Mouse (Mus musculus): ENCODE data around the gene Nipa1.

Nipa1 gene

GRCm38 (mm10) chr7:56010318-56011017 lies 9.3 kb downstream of the Nipa1 start:
- DNase-seq (ENCODE audit: low spot score in 2 of 2): no peak

GRCm38 (mm10) chr7:55998997-55999396 lies 20.8 kb downstream of the Nipa1 start:
- no peak for DNase-seq (ENCODE audit: low spot score in 2 of 2)

- DNase-seq (ENCODE audit: low spot score in 2 of 2): no peak
These were observed 24.7 kb downstream of the Nipa1 start for GRCm38 (mm10) chr7:55995013-55995412.

GRCm38 (mm10) chr7:55991858-55992257 lies 27.9 kb downstream of the Nipa1 start:
- no peak for DNase-seq (ENCODE audit: low spot score in 2 of 2)

- no peak for DNase-seq (ENCODE audit: low spot score in 2 of 2)
These were observed 28.6 kb downstream of the Nipa1 start for GRCm38 (mm10) chr7:55991129-55991528.

GRCm38 (mm10) chr7:55986526-55987214 lies 33.1 kb downstream of the Nipa1 start:
- DNase-seq (ENCODE audit: low spot score in 2 of 2): peak; percentile 39 to 85

- DNase-seq (ENCODE audit: low spot score in 2 of 2): no peak
These were observed 35.0 kb downstream of the Nipa1 start for GRCm38 (mm10) chr7:55984754-55985153.

GRCm38 (mm10) chr7:55983107-55983506 lies 36.6 kb downstream of the Nipa1 start:
- no peak for DNase-seq (ENCODE audit: low spot score in 2 of 2)

- DNase-seq (ENCODE audit: low spot score in 2 of 2): no peak
These were observed 37.6 kb downstream of the Nipa1 start for GRCm38 (mm10) chr7:55982010-55982700.

GRCm38 (mm10) chr7:55981511-55981910 lies 38.2 kb downstream of the Nipa1 start:
- DNase-seq (ENCODE audit: low spot score in 2 of 2): no peak

- DNase-seq (ENCODE audit: low spot score in 2 of 2): no peak
These were observed 45.3 kb downstream of the Nipa1 start for GRCm38 (mm10) chr7:55974429-55974828.

- no peak for DNase-seq (ENCODE audit: low spot score in 2 of 2)
These were observed 50.3 kb downstream of the Nipa1 start for GRCm38 (mm10) chr7:55969415-55969814.

GRCm38 (mm10) chr7:55968258-55968901 lies 51.4 kb downstream of the Nipa1 start:
- no peak for DNase-seq (ENCODE audit: low spot score in 2 of 2)

GRCm38 (mm10) chr7:55966866-55967460 lies 52.8 kb downstream of the Nipa1 start:
- no peak for DNase-seq (ENCODE audit: low spot score in 2 of 2)

- DNase-seq (ENCODE audit: low spot score in 2 of 2): peak; percentile 88 to 95
These were observed 57.5 kb downstream of the Nipa1 start, which contains the start of gene Nipa2 for GRCm38 (mm10) chr7:55962004-55962908. Nipa2 (minus strand) TSS chr7:55962476.

- no peak for DNase-seq (ENCODE audit: low spot score in 2 of 2)
These were observed 59.2 kb downstream of the Nipa1 start for GRCm38 (mm10) chr7:55960506-55960905.

GRCm38 (mm10) chr7:55959801-55960200 lies 60.0 kb downstream of the Nipa1 start:
- DNase-seq (ENCODE audit: low spot score in 2 of 2): no peak

- DNase-seq (ENCODE audit: low spot score in 2 of 2): no peak
These were observed 61.8 kb downstream of the Nipa1 start for GRCm38 (mm10) chr7:55957916-55958315.

GRCm38 (mm10) chr7:55957178-55957577 lies 62.6 kb downstream of the Nipa1 start:
- DNase-seq (ENCODE audit: low spot score in 2 of 2): no peak

- no peak for DNase-seq (ENCODE audit: low spot score in 2 of 2)
These were observed 63.7 kb downstream of the Nipa1 start for GRCm38 (mm10) chr7:55956054-55956453.

GRCm38 (mm10) chr7:55938341-55938740 lies 81.4 kb downstream of the Nipa1 start:
- no peak for DNase-seq (ENCODE audit: low spot score in 2 of 2)
